Mouse (Mus musculus) heart, embryonic 15.5 days (tissue): ENCODE results near the gene Slc39a11. TPM values are rescaled to one million over a fixed set of nuclear protein-coding genes. Genes with fewer than 3 reads are reported as not detected.

Source experiments
- ATAC-seq: fragments of 200-750 bp; cut with Nextera tagmentation; replicated peaks from 2 replicates; pipeline ENCODE4 v1.8.0; 2017; ENCODE audit warnings: low read depth, moderate TSS enrichment; ENCODE audit not compliant: insufficient number of reproducible peaks, insufficient read depth, low FRiP score
- H3K27ac ChIP-seq: fragments of 300-500 bp; sonication (generic); 2 replicates; pipeline ENCODE4 v1.5.1; 2015; ENCODE audit warnings: mild to moderate bottlenecking, inconsistent platforms
- H3K27me3 ChIP-seq: fragments of 300-500 bp; sonication (generic); 2 replicates; pipeline ENCODE4 v1.6.1; 2015; ENCODE audit warnings: inconsistent platforms
- H3K36me3 ChIP-seq: fragments of 300-500 bp; sonication (generic); 2 replicates; pipeline ENCODE4 v1.6.1; 2015; ENCODE audit warnings: mild to moderate bottlenecking, inconsistent platforms
- H3K4me1 ChIP-seq: fragments of 300-500 bp; sonication (generic); replicated peaks from 2 replicates; pipeline ENCODE4 v1.6.1; 2015; ENCODE audit warnings: inconsistent platforms
- H3K4me2 ChIP-seq: fragments of 300-500 bp; sonication (generic); 2 replicates; pipeline ENCODE4 v1.6.1; 2015; ENCODE audit warnings: inconsistent platforms, mild to moderate bottlenecking, moderate library complexity
- H3K4me3 ChIP-seq: fragments of 300-500 bp; sonication (generic); 2 replicates; pipeline ENCODE4 v1.5.1; 2015; ENCODE audit warnings: mild to moderate bottlenecking, inconsistent platforms
- H3K9ac ChIP-seq: fragments of 300-500 bp; sonication (generic); 2 replicates; pipeline ENCODE4 v1.6.1; 2015; ENCODE audit warnings: mild to moderate bottlenecking, inconsistent platforms
- H3K9me3 ChIP-seq: fragments of 300-500 bp; sonication (generic); replicated peaks from 2 replicates; pipeline ENCODE4 v1.6.1; 2016; ENCODE audit warnings: inconsistent platforms
- WGBS: fragments of 180-500 bp; shearing (Covaris S2); methylation state at CpG from one replicate; pipeline ENCODE4 v1.1.7; 2015; ENCODE audit warnings: mixed read lengths; 5-methylcytosine and 5-hydroxymethylcytosine counted together
- polyA plus RNA-seq: library from polyadenylated mRNA; unstranded; fragments of >200 nt; fragmentation: Nextera tagmentation; extraction: Ambion mirVana; gene quantifications from 2 replicates; pipeline ENCODE4 v1.2.1, GENCODE M21; 2015

Gene Slc39a11
- polyA plus RNA-seq, 1 experiment from 2014 or later: 13.4 TPM

- ATAC-seq: no peak
- Histone ChIP-seq H3K4me1 (no peaks in the 10 kb centered on the region), H3K27me3 (no peaks in the 10 kb centered on the region), H3K4me2 (no peak overlapping the region), H3K27ac (no peak overlapping the region), H3K9ac (no peak overlapping the region), H3K4me3 (no peak overlapping the region), H3K9me3 (no peaks in the 10 kb centered on the region), H3K36me3 (no peaks in the 10 kb centered on the region)
- 70% methylated on average over 8 of the region's 8 CpGs for WGBS
Observed at GRCm38 (mm10) chr11:113631302-113631701, 18.6 kb downstream of the Slc39a11 start.

- WGBS: 58% methylated on average over 7 of the region's 7 CpGs
- no peak overlapping the region for H3K4me2 ChIP-seq
- H3K4me1 ChIP-seq: no peaks in the 10 kb centered on the region
- H3K27me3 ChIP-seq: no peaks in the 10 kb centered on the region
- H3K27ac ChIP-seq: no peak overlapping the region
- H3K36me3 ChIP-seq: no peaks in the 10 kb centered on the region
- ATAC-seq: no peak
- H3K9me3 ChIP-seq: no peaks in the 10 kb centered on the region
- H3K4me3 ChIP-seq: no peak overlapping the region
- H3K9ac ChIP-seq: no peak overlapping the region
Observed at GRCm38 (mm10) chr11:113630642-113631041, 19.2 kb downstream of the Slc39a11 start.

- no peak overlapping the region for H3K27ac ChIP-seq
- no peaks in the 10 kb centered on the region for H3K36me3 ChIP-seq
- no peaks in the 10 kb centered on the region for H3K4me1 ChIP-seq
- H3K9ac ChIP-seq: no peak overlapping the region
- H3K4me2 ChIP-seq: no peak overlapping the region
- no peak for ATAC-seq
- no peaks in the 10 kb centered on the region for H3K9me3 ChIP-seq
- no peaks in the 10 kb centered on the region for H3K27me3 ChIP-seq
- no peak overlapping the region for H3K4me3 ChIP-seq
- WGBS: 54% methylated on average over 4 of the region's 4 CpGs
Observed at GRCm38 (mm10) chr11:113627785-113628184, 22.1 kb downstream of the Slc39a11 start.

GRCm38 (mm10) chr11:113625437-113625836, 24.4 kb downstream of the Slc39a11 start:
- no peak for ATAC-seq
- Histone ChIP-seq H3K4me3 (no peak overlapping the region), H3K27ac (no peak overlapping the region), H3K9ac (no peak overlapping the region), H3K9me3 (no peaks in the 10 kb centered on the region), H3K36me3 (no peaks in the 10 kb centered on the region), H3K27me3 (peaks cover 16% of the 10 kb centered on the region), H3K4me1 (no peaks in the 10 kb centered on the region), H3K4me2 (no peak overlapping the region)
- 91% methylated on average over 18 of the region's 18 CpGs for WGBS

GRCm38 (mm10) chr11:113622028-113622427, 27.9 kb downstream of the Slc39a11 start:
- no peaks in the 10 kb centered on the region for H3K36me3 ChIP-seq
- no peak overlapping the region for H3K4me2 ChIP-seq
- no peak overlapping the region for H3K9ac ChIP-seq
- 77% methylated on average over 4 of the region's 4 CpGs for WGBS
- H3K27ac ChIP-seq: no peak overlapping the region
- peaks cover 19% of the 10 kb centered on the region for H3K4me1 ChIP-seq
- no peak overlapping the region for H3K4me3 ChIP-seq
- H3K27me3 ChIP-seq: peaks cover 47% of the 10 kb centered on the region
- no peak for ATAC-seq
- no peaks in the 10 kb centered on the region for H3K9me3 ChIP-seq

- H3K36me3 ChIP-seq: no peaks in the 10 kb centered on the region
- H3K9ac ChIP-seq: no peak overlapping the region
- H3K4me3 ChIP-seq: no peak overlapping the region
- H3K27me3 ChIP-seq: peaks cover 47% of the 10 kb centered on the region
- H3K9me3 ChIP-seq: no peaks in the 10 kb centered on the region
- no peak overlapping the region for H3K4me2 ChIP-seq
- ATAC-seq: no peak
- H3K27ac ChIP-seq: no peak overlapping the region
- WGBS: 80% methylated on average over 2 of the region's 2 CpGs
- H3K4me1 ChIP-seq: peaks cover 19% of the 10 kb centered on the region
Observed at GRCm38 (mm10) chr11:113621001-113621400, 28.9 kb downstream of the Slc39a11 start.

- H3K4me2 ChIP-seq: peak overlapping the region; percentile 96
- peaks cover 19% of the 10 kb centered on the region for H3K4me1 ChIP-seq
- peak overlapping the region; percentile 56 for H3K9ac ChIP-seq
- no peak overlapping the region for H3K27ac ChIP-seq
- H3K9me3 ChIP-seq: no peaks in the 10 kb centered on the region
- peaks cover 47% of the 10 kb centered on the region for H3K27me3 ChIP-seq
- WGBS: 4% methylated on average over 31 of the region's 31 CpGs
- peak overlapping the region; percentile 53 for H3K4me3 ChIP-seq
- no peaks in the 10 kb centered on the region for H3K36me3 ChIP-seq
- ATAC-seq: no peak
Observed at GRCm38 (mm10) chr11:113619420-113620080, 30.3 kb downstream of the Slc39a11 start.

GRCm38 (mm10) chr11:113618672-113619419, 31.0 kb downstream of the Slc39a11 start, which contains the start of gene Sstr2:
TSS of gene Sstr2 (plus strand) at chr11:113619342.
- H3K4me2 ChIP-seq: peak within 1 kb of the TSS; percentile 96
- H3K4me3 ChIP-seq: peak within 1 kb of the TSS; percentile 53
- peak within 1 kb of the TSS; percentile 56 for H3K9ac ChIP-seq
- H3K27me3 ChIP-seq: peaks cover 47% of the 10 kb centered on the region
- no peaks in the 10 kb centered on the region for H3K36me3 ChIP-seq
- peak; percentile 69; the same call in 1 of the 2 replicates for ATAC-seq
- H3K9me3 ChIP-seq: no peaks in the 10 kb centered on the region
- H3K4me1 ChIP-seq: peaks cover 19% of the 10 kb centered on the region
- no peak within 1 kb of the TSS for H3K27ac ChIP-seq
- WGBS: 1% methylated on average over 54 of the region's 54 CpGs

GRCm38 (mm10) chr11:113618303-113618671, 31.6 kb downstream of the Slc39a11 start:
- no peak overlapping the region for H3K9ac ChIP-seq
- 20% methylated on average over 4 of the region's 4 CpGs for WGBS
- peak overlapping the region; percentile 96 for H3K4me2 ChIP-seq
- peaks cover 47% of the 10 kb centered on the region for H3K27me3 ChIP-seq
- no peak for ATAC-seq
- H3K4me1 ChIP-seq: peaks cover 19% of the 10 kb centered on the region
- peak overlapping the region; percentile 53 for H3K4me3 ChIP-seq
- H3K27ac ChIP-seq: no peak overlapping the region
- no peaks in the 10 kb centered on the region for H3K36me3 ChIP-seq
- H3K9me3 ChIP-seq: no peaks in the 10 kb centered on the region

GRCm38 (mm10) chr11:113617132-113617911, 32.6 kb downstream of the Slc39a11 start:
- Histone ChIP-seq H3K4me1 (peaks cover 20% of the 10 kb centered on the region), H3K27me3 (peaks cover 47% of the 10 kb centered on the region), H3K9ac (no peak overlapping the region), H3K27ac (no peak overlapping the region), H3K4me3 (no peak overlapping the region), H3K9me3 (no peaks in the 10 kb centered on the region), H3K36me3 (no peaks in the 10 kb centered on the region), H3K4me2 (no peak overlapping the region)
- no peak for ATAC-seq
- 53% methylated on average over 14 of the region's 14 CpGs for WGBS

GRCm38 (mm10) chr11:113614476-113614875, 35.4 kb downstream of the Slc39a11 start:
- Histone ChIP-seq H3K36me3 (no peaks in the 10 kb centered on the region), H3K4me2 (no peak overlapping the region), H3K27me3 (peaks cover 22% of the 10 kb centered on the region), H3K27ac (no peak overlapping the region; the same call in 1 of the 2 replicates), H3K9ac (no peak overlapping the region), H3K4me3 (no peak overlapping the region), H3K4me1 (peaks cover 20% of the 10 kb centered on the region), H3K9me3 (no peaks in the 10 kb centered on the region)
- no peak for ATAC-seq
- 65% methylated on average over 6 of the region's 6 CpGs for WGBS
